Mouse (Mus musculus): ENCODE measurements around the gene Taf3. TPM values are rescaled to one million over a fixed set of nuclear protein-coding genes. Genes with fewer than 3 reads are reported as not detected.

Taf3 gene
- total and polyA plus RNA-seq, 3 experiments, result 8.3 to 20.9 TPM; not detected in 1

DNA sequence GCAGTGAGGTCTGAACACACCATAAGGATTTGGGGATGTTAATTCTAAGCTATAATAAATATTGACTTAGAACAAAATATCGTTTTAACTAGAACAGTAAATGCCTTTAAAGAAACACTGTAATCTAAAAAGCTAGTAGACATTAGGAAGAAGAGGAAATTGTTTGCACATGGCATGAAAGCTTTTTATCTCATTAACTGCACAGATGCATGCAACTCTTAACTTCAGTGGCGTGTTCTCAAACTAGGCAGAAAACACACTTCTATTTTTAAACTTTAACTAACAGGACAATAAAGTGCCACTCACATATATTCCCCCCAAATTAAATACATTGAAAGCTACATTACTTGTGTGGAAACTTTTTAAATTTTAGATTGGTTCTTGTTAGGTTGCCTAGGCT, 91.8 kb downstream of the Taf3 start:
- H3K9ac ChIP-seq (ENCODE audit: control insufficient read depth, low read depth, low read length, poor library complexity, severe bottlenecking), result peak overlapping the region; percentile 30
- H3K4me1 ChIP-seq (ENCODE audit: control insufficient read depth in 1 of 2, insufficient read depth in 2 of 2, low read length in 2 of 2), result peaks cover 28 to 31% of the 10 kb centered on the region in 2 experiments
- H3K79me2 ChIP-seq (ENCODE audit: control insufficient read depth, insufficient read depth, low read length, poor library complexity), result peaks cover 11% of the 10 kb centered on the region
- peak overlapping the region in 1 of 2 experiments; percentile 35; a peak in 2 of 4 replicates for H3K4me3 ChIP-seq (ENCODE audit: control insufficient read depth in 1 of 2, insufficient read depth in 1 of 2, low read depth in 2 of 2, low read length in 2 of 2)
- H3K27me3 ChIP-seq (ENCODE audit: control insufficient read depth in 1 of 2, insufficient read depth in 2 of 2, low read length in 2 of 2), result no peaks in the 10 kb centered on the region
- peaks cover 0 to 33% of the 10 kb centered on the region in 2 experiments; a peak in 3 of 4 replicates for H3K36me3 ChIP-seq (ENCODE audit: control insufficient read depth in 1 of 2, insufficient read depth in 2 of 2, low read length in 2 of 2)
- peak; percentile 59 for DNase-seq (ENCODE audit: low read depth, low spot score)
- H3K9me3 ChIP-seq (replicated peaks; ENCODE audit: insufficient read depth, low read length), result no peaks in the 10 kb centered on the region
- H3K27ac ChIP-seq (ENCODE audit: control insufficient read depth, low read depth, low read length), result peak overlapping the region; percentile 20
- TF ChIP-seq UBTF (IDR thresholded peaks at IDR 0.05; ENCODE audit: borderline replicate concordance, insufficient read depth, low read depth, low read length) (no peak), MAZ (IDR thresholded peaks at IDR 0.05; ENCODE audit: low read depth, low read length) (no peak), RCOR1 (IDR thresholded peaks at IDR 0.05; ENCODE audit: low read depth, low read length) (no peak; the same call in 1 of the 2 replicates), USF2 (IDR thresholded peaks at IDR 0.05; ENCODE audit: borderline replicate concordance in 1 of 2, insufficient read depth in 1 of 2, low read depth in 1 of 2, low read length in 2 of 2) (no peak), SMC3 (IDR thresholded peaks at IDR 0.05; ENCODE audit: low read depth, low read length) (no peak), SIN3A (IDR thresholded peaks at IDR 0.05; ENCODE audit: low read length) (peak; percentile 88), POLR2A (IDR thresholded peaks at IDR 0.05; ENCODE audit: control insufficient read depth in 1 of 2, insufficient read depth in 1 of 2, low read depth in 1 of 2, low read length in 2 of 2, poor library complexity in 1 of 2) (no peak), CHD1 (IDR thresholded peaks at IDR 0.05; ENCODE audit: low read depth, low read length) (no peak), GATA1 (IDR thresholded peaks at IDR 0.05; ENCODE audit: low read depth, low read length) (peak; percentile 62), GABPA (IDR thresholded peaks at IDR 0.05; ENCODE audit: low read depth, low read length) (no peak), KAT2A (conservative IDR thresholded peaks at IDR 0.05; ENCODE audit: low read depth, low read length) (no peak), MAX (IDR thresholded peaks at IDR 0.05; ENCODE audit: low read length) (peak; percentile 83), CHD2 (IDR thresholded peaks at IDR 0.05; ENCODE audit: low read length) (no peak), NELFE (IDR thresholded peaks at IDR 0.05; ENCODE audit: low read depth, low read length) (no peak), RAD21 (IDR thresholded peaks at IDR 0.05; ENCODE audit: low read depth, low read length) (no peak), CTCF (IDR thresholded peaks at IDR 0.05 in 2 of 3, conservative IDR thresholded peaks at IDR 0.05 in 1 of 3; ENCODE audit: control insufficient read depth in 1 of 3, insufficient read depth in 1 of 3, low read depth in 2 of 3, low read length in 3 of 3, poor library complexity in 1 of 3, severe bottlenecking in 1 of 3) (no peak), ETS1 (IDR thresholded peaks at IDR 0.05; ENCODE audit: low read depth, low read length) (0 out of 2 replicates have a peak, but pooled peaks have one; percentile 53), TAL1 (IDR thresholded peaks at IDR 0.05; ENCODE audit: low read length) (no peak), JUND (IDR thresholded peaks at IDR 0.05; ENCODE audit: low read depth, low read length) (no peak), ZC3H11A (IDR thresholded peaks at IDR 0.05; ENCODE audit: low read depth, low read length) (no peak), POLR2AphosphoS2 (IDR thresholded peaks at IDR 0.05; ENCODE audit: low read length) (no peak), USF1 (IDR thresholded peaks at IDR 0.05; ENCODE audit: low read depth, low read length) (0 out of 2 replicates have a peak, but pooled peaks have one; percentile 3), BHLHE40 (IDR thresholded peaks at IDR 0.05; ENCODE audit: borderline replicate concordance, low read depth, low read length) (no peak; the same call in 1 of the 2 replicates), MAFK (IDR thresholded peaks at IDR 0.05; ENCODE audit: borderline replicate concordance, low read depth, low read length) (no peak), E2F4 (IDR thresholded peaks at IDR 0.05; ENCODE audit: borderline replicate concordance, low read depth, low read length) (no peak), ZKSCAN1 (IDR thresholded peaks at IDR 0.05; ENCODE audit: low read depth, low read length) (no peak), EP300 (IDR thresholded peaks at IDR 0.05; ENCODE audit: low read depth in 1 of 2, low read length in 2 of 2) (peak; percentile 37 to 56; a peak in 3 of 4 replicates), MYB (IDR thresholded peaks at IDR 0.05; ENCODE audit: low read depth, low read length) (no peak), TBP (IDR thresholded peaks at IDR 0.05; ENCODE audit: low read depth, low read length) (no peak), ZMIZ1 (IDR thresholded peaks at IDR 0.05; ENCODE audit: low read depth, low read length) (no peak), MEF2A (IDR thresholded peaks at IDR 0.05; ENCODE audit: extremely low read depth, insufficient replicate concordance, low read depth, low read length, poor library complexity, severe bottlenecking) (peak; percentile 76; the same call in 1 of the 2 replicates), MXI1 (IDR thresholded peaks at IDR 0.05; ENCODE audit: low read depth, low read length) (peak; percentile 95), MYC (IDR thresholded peaks at IDR 0.05; ENCODE audit: low read depth, low read length) (peak; percentile 95), TCF12 (IDR thresholded peaks at IDR 0.05; ENCODE audit: low read depth, low read length) (peak; percentile 46; the same call in 1 of the 2 replicates), POLR2AphosphoS5 (IDR thresholded peaks at IDR 0.05; ENCODE audit: borderline replicate concordance, low read depth, low read length) (no peak), ELF1 (IDR thresholded peaks at IDR 0.05; ENCODE audit: low read depth, low read length) (0 out of 2 replicates have a peak, but pooled peaks have one; percentile 18), HCFC1 (IDR thresholded peaks at IDR 0.05; ENCODE audit: low read depth, low read length) (no peak), ZNF384 (IDR thresholded peaks at IDR 0.05; ENCODE audit: low read depth, low read length) (0 out of 2 replicates have a peak, but pooled peaks have one; percentile 12)

All from MEL (cell line).